Mouse (Mus musculus): ENCODE measurements around the gene Smpdl3b.
A peak's percentile ranks its signal among the peaks of the same experiment; 100 is the strongest.

Smpdl3b gene

DNA sequence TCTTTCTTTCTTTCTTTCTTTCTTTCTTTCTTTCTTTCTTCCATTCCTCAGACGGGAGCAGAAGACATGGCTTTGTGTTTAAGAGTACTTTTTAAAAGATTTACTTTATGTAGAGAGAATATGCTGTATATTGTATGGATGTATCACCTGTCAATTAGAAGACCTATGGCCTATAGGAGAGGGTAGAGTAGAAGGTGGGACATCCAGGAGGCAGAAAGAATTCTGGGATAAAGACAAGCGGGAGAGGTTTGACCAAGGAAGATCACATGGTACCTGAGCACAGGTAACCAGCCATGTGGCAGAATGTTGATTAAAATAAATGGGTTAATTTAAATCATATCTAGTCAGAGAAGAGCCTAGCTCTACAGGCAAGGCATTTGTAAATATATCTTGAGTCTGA is 22.3 kb downstream of the Smpdl3b start:
- no peak for DNase-seq (ENCODE audit: low spot score)

- DNase-seq (ENCODE audit: low spot score), result no peak
These were observed 23.8 kb downstream of the Smpdl3b start for GRCm38 (mm10) chr4:132733071-132733770.

DNA sequence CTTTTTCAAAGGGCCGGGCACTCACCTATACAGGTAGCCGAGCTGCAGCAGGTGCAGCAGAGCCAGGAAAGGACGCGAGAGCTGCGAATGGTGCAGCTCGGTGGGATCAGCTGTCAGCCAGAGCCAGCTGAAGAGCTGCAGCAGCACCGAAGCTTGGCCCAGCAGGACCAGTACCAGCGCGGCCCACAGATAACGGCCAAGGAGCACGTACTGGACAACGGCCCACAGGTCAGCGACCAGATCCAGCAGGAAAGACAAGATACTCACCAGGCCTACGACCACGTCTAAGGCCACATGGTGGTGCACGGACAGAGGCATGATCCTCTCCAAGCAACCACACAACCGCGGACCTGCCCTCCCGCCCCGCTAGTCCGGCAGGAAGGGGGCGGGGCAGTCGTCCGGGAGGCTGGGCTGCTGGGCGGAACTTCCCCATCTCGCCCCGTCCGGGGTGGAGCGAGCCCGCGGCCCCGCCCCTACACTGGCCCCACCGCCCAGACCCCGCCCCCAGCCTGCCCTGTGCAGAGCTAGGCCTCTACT is 24.8 kb downstream of the Smpdl3b start, which contains the start of gene Xkr8:
Xkr8 (minus strand) TSS at position 399 of the 537 bp plus-strand sequence.
- peak; percentile 89 for DNase-seq (ENCODE audit: low spot score)

DNA sequence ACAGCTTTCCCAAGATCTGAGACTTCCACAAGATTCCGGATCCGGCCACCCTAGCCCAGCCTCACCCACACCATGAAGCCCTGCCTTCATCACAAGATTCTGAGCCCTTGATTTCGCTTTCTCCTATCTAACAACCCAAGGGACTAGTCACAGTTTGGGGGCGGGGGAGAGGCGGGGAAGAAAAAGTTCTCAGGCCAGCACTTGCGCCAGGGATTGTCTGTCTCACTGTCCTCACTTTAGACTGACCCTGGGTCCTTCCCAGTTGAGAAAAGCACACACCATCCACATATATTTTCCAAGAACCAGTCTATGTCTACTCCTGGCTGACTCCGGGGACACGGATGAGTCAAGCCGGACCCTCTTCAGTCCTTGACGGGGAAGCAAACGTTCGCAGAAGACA is 25.4 kb downstream of the Smpdl3b start:
- no peak for DNase-seq (ENCODE audit: low spot score)

DNA sequence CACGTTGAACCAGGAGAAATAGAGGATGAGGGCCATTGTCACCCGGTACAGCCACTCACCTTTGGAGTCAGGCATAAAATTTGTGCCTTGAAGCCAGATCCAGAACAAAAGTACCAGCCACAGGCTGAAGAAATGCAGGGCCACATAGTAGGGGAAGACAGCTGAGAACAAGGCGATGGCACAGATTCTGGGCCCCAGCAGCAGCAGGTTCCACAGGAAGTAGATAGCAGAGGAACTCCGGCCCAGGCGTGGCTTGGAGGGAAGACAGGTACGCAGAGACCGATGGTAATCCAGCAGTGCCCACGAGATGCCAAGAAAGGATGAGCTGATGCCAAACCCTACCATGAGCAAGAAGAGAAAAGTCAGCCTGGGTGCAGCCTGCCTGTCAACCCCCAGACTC is 28.8 kb downstream of the Smpdl3b start:
- DNase-seq (ENCODE audit: low spot score), result no peak

DNA sequence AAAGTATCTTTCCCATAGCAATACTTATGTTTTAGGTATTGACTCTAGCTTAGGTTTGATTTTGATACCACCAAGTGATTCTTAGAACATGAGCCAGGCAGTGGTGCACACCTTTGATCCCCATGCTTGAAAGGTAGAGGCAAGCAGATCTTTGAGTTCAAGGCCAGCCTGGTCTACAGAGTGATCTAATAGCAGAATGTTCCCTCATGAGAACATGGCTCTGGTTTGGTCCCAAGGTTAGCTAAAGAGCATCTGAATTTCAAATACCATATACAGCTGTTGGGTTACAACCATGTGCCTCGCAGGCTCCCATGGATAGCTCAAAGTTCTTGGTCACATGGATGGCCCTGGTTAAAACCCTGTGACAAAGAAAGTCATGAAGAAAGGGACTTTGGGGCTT is 38.8 kb downstream of the Smpdl3b start:
- no peak for DNase-seq (ENCODE audit: low spot score)

DNA sequence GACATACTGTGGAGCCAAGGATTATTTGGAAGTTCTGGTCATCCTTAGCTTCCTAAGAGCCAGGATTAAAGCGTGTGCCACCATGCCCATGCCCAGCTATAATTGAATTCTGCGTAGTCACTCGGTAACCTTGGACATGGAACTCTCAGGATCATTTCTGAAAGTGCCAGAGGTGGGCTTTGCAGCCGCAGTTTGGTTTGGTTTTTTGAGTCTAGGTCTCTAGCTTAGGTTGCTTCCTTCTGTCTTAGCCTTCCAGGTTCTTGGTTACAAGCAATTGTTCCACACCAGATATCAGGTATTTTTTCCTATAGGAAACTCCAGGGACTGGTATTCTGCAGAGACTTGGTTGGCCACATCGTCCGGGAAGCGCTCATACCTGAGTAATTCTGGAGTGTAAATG is 43.9 kb downstream of the Smpdl3b start:
- no peak for DNase-seq (ENCODE audit: low spot score)

- DNase-seq (ENCODE audit: low spot score), result no peak
These were observed 50.2 kb downstream of the Smpdl3b start for GRCm38 (mm10) chr4:132706885-132707284.

DNA sequence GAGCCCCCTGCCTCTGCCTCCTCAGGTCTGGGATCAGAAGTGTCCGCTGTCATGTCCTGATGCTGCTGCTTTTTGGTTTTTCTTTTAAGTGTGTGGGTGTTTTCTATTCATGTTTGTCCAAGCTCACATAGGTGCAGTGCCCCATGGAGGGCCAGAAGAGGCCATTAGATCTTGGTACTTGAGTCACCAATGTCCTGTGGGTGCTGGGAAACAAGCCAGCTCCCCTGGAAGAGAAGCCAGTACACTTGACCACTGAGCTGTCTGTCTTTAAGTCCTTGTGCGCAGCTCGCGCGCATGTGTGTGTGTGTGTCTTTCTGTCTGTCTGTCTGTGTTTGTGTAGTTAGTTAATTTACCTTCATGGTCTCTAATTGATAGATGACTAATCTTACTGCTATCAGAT is 55.0 kb downstream of the Smpdl3b start:
- no peak for DNase-seq (ENCODE audit: low spot score)

DNA sequence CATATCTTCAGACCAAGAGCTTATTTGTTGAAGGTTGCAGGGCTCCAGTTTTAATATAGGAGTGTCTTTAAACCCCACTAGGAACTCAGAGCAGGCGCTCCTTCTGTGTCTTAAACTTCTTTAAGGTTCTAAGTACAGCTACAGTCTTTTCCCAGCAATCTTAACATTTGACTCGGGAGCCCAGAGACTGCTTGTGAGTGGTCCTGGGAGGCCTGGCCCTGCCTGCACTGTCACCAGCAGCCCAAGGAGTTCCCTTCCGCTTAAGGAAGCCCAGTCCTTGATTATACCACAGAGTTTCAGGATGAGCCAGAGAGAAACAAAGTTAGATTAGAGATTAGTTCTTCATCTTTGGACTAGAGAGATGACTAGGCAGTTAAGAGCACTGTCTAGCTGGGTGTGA is 63.7 kb downstream of the Smpdl3b start:
- DNase-seq (ENCODE audit: low spot score), result no peak

DNA sequence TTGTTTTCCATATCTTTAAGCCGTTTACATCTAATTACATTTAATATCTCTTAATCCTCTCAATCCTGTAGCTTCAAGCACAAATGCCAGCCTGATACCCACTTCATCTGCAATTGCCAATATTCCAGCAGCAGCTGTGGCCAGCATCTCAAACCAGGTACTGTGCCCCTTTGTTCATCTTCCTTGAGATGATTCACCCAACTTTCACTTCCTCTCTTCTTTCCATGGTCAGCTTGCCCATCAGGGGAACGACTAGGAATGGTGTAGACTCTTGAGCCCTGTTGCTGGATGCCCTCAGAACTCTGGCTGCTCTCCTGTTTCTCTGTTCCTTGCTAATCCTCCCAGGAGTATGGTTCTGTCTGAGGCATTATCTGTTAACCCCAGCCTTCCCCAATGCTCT is 67.4 kb downstream of the Smpdl3b start:
- DNase-seq (ENCODE audit: low spot score), result no peak

All from retina, embryonic 14.5 days (tissue).